8 mouse cellular contexts compared by ENCODE assay signal in the genomic region with DNA sequence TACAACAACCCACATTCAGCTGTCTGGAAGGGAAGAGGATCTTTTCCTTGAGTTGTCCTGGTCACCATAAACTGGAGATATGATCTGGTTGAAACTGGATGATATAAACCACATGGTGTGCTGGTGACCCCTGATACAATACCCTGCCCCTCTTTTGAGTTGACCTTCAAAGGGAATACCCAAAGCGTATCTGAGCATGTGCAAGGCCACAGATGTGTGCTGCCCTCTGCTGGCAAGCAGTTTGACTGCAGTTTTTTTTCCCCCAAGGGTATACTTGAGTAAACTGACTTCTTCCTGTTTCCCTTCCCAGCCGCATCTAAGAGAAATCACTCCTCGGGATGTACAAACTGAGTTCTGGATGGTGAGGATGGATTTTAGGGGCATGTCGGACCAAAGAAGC. TPM values are rescaled to one million over a fixed set of nuclear protein-coding genes. Genes with fewer than 3 reads are reported as not detected.
A peak's percentile ranks its signal among the peaks of the same experiment; 100 is the strongest.
DNase-seq lines count a peak whose midpoint lies in the region; ATAC-seq and TF ChIP-seq lines count a peak whose summit lies in the region.

No protein-coding gene starts in this region.

- peak; percentile 61 to 62 for DNase-seq in cerebellum, postnatal 10 days
- no peak for DNase-seq in cerebellum, adult 9-11 months
- peak; percentile 3 for DNase-seq in c-Kit-negative CD71-positive TER-119-positive erythroid progenitor cells, embryonic 14.5 days (ENCODE audit: low read depth, low spot score)
- DNase-seq in heart, postnatal 0 days (ENCODE audit: low spot score): peak; percentile 30
- peak; percentile 4 to 59 for DNase-seq in layer of hippocampus, adult 18-20 months (ENCODE audit: low spot score in 2 of 2)
- peak; percentile 70 for DNase-seq in lung, postnatal 25 days (ENCODE audit: low spot score)
- DNase-seq in spleen, postnatal 14 days (ENCODE audit: low spot score in 2 of 2): peak; percentile 17 to 27

- H3K4me1 ChIP-seq in E14TG2a.4 (replicated peaks; ENCODE audit: low read depth, low read length): no peaks in the 10 kb centered on the region
- H3K4me1 ChIP-seq in heart, postnatal 0 days (ENCODE audit: control insufficient read depth, insufficient read depth): no peaks in the 10 kb centered on the region

- H3K36me3 ChIP-seq in E14TG2a.4 (ENCODE audit: insufficient read depth, low read length): no peaks in the 10 kb centered on the region
- H3K36me3 ChIP-seq in heart, postnatal 0 days (replicated peaks; ENCODE audit: control insufficient read depth, insufficient read depth, low read length): no peaks in the 10 kb centered on the region

- peak; percentile 82 for TF ChIP-seq CTCF in E14TG2a.4 (conservative IDR thresholded peaks at IDR 0.05; ENCODE audit: low read length)
- TF ChIP-seq CTCF in heart, postnatal 0 days (IDR thresholded peaks at IDR 0.05; ENCODE audit: low read depth): peak; percentile 74

- H3K27ac ChIP-seq in heart, postnatal 0 days (ENCODE audit: low read depth): no peak overlapping the region

- no peaks in the 10 kb centered on the region for H3K9me3 ChIP-seq in E14TG2a.4 (ENCODE audit: low read length)
- H3K9me3 ChIP-seq in heart, postnatal 0 days (replicated peaks; ENCODE audit: control insufficient read depth, low read length): no peaks in the 10 kb centered on the region

- H3K27me3 ChIP-seq in E14TG2a.4 (ENCODE audit: insufficient read depth, low read length): no peaks in the 10 kb centered on the region
- no peaks in the 10 kb centered on the region for H3K27me3 ChIP-seq in heart, postnatal 0 days (ENCODE audit: control insufficient read depth, insufficient read depth, low read length)

- no peak overlapping the region for H3K4me2 ChIP-seq in heart, postnatal 0 days (ENCODE audit: low read depth, low read length)

- no peak overlapping the region for H3K9ac ChIP-seq in heart, postnatal 0 days (replicated peaks; ENCODE audit: low read depth, low read length)

- 36% methylated on average over 4 of the region's 4 CpGs for WGBS in heart, postnatal 0 days

- ATAC-seq in heart, postnatal 0 days (ENCODE audit: insufficient read depth, low read depth): no peak

- no peak for TF ChIP-seq EP300 in heart, postnatal 0 days (IDR thresholded peaks at IDR 0.05; ENCODE audit: low read depth)

- no peak overlapping the region for H3K4me3 ChIP-seq in E14TG2a.4 (replicated peaks; ENCODE audit: low read length)
- no peak overlapping the region for H3K4me3 ChIP-seq in heart, postnatal 0 days (ENCODE audit: low read depth, low read length)

RNA-seq across cellular contexts. Expression of a gene that starts 59.1 kb away (rescaled TPM):
- total RNA-seq in heart, postnatal 0 days (2014; rRNA removed; ENCODE audit: low replicate concordance): 2.3 and 3.9 TPM in 2 replicates
- polyA plus RNA-seq in heart, postnatal 0 days (2015; fragmentation: Nextera tagmentation; extraction: Ambion mirVana): 17.2 and 17.7 TPM in 2 replicates
- 10 to 100 TPM; 19.7 to 20.2 TPM for total RNA-seq in layer of hippocampus, adult 18-20 months (2021)
